Mouse (Mus musculus): ENCODE data around the gene Ciart.
"Not testable (repeated sequence)": the region's sequence is repeated elsewhere in the genome, so short reads cannot be mapped to it uniquely, and the experiment has no call there.

The Ciart gene

GRCm38 (mm10) chr3:95866071-95866470, 16.0 kb downstream of the Ciart start:
- DNase-seq (ENCODE audit: extremely low read depth, insufficient read length, low spot score): no peak

DNA sequence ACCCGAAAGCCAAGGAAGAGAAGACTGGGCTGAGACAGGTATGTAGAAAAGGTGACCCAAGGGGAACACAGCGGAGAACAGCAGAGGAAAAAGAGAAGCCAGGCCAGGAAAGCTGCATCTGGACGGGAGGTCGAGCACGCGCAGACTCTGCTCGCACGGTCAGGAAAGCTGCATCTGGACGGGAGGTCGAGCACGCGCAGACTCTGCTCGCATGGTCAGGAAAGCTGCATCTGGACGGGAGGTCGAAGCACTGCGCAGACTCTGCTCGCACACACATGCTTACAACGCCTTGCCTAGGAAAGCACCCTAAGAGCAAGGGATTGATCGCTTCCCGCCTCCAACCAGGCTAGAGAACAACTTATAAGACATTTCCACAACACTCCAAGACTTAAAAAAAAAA, 16.5 kb downstream of the Ciart start:
- no peak for DNase-seq (ENCODE audit: extremely low read depth, insufficient read length, low spot score)

- no peak for DNase-seq (ENCODE audit: extremely low read depth, insufficient read length, low spot score)
Observed at GRCm38 (mm10) chr3:95865050-95865449, 17.0 kb downstream of the Ciart start.

DNA sequence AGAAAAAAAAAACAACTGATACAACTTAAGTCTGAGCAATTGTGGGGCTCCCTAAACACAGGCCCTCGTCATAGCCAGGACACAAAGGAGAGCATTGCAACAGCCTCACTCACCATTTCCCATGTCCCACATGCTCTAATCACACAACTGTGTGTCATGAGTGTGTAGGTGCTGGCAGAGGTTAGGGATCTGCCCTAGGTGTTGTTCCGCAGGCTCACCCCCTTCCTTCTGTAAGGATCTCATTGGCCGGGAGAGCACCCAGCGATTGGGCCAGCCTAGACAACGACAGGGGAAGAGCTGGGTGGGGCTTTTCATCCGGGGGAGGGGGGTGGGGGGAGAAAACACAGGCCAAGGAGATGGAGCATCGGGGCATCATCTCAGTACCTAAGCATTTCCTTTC, 18.5 kb downstream of the Ciart start:
- DNase-seq (ENCODE audit: extremely low read depth, insufficient read length, low spot score): no peak

DNA sequence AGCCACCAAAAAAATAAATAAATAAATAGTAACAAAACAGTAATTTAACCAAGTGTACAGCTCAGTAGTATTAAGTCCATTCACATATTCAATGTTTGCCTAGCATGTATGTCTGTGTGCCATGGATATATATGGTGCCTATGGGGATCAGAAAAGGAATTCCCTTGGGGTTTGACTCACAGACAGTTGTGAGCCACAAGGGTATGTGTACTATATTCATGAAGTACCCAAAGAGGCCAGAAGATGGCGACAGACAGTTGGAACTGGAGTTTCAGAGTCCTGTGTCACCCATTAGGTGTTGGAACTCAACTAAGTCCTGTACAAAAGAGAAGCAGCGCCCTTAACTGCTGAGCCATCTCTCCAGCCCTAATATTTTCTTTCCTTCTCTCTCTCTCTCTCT, 20.3 kb downstream of the Ciart start:
- DNase-seq (ENCODE audit: extremely low read depth, insufficient read length, low spot score): peak; percentile 55

DNA sequence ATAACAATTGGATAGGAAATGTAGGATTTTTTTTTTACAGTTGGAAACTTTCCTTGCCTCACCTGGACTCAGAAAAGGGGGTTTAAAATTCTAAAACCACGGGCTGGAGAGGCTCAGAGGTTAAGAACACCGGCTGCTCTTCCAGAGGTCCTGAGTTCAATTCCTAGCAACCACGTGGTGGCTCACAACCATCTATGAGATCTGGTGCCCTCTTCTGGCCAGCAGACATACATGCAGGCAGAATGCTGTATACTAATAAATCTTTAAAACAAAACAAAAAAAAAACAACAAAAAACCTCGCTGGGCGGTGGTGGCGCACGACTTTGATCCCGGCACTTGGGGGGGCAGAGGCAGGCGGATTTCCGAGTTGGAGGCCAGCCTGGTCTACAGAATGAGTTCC, 20.8 kb downstream of the Ciart start:
- DNase-seq (ENCODE audit: extremely low read depth, insufficient read length, low spot score): peak; percentile 50

DNA sequence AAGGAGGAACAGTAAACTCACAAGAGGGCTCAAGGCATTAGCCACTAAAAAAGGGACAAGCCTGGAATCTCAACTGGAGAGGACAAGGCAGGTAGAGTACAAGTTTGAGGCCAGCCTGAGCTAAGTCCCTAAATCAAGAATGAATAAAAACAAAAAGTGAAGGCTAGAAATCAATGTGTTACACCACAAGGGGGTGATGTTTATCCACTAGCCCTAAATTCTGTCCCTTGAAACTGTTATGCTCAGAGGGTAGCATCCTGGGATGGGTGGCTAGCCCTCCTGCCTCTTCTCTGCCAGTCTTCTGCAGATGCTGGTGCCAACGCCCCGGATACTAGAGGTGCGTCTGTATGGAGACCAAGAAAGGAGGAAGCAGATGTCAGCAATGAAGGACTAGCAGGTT, 21.7 kb downstream of the Ciart start:
- no peak for DNase-seq (ENCODE audit: extremely low read depth, insufficient read length, low spot score)

DNA sequence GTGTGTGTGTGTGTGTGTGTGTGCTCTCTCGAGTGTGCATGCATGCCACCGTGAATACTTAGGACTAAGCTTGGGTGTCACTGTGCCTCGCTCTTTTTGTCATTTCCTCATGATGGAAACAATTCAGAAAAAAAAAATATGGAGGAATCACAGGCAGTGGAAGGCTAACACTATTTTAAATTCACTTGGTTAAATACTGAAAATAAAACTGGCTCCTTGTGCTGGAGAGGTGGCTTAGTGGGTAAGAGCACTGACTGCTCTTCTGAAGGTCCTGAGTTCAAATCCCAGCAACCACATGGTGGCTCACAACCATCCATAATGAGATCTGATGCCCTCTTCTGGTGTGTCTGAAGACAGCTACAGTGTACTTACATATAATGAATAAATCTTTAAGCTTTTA, 23.8 kb downstream of the Ciart start:
- DNase-seq (ENCODE audit: extremely low read depth, insufficient read length, low spot score): not testable (repeated sequence)

DNA sequence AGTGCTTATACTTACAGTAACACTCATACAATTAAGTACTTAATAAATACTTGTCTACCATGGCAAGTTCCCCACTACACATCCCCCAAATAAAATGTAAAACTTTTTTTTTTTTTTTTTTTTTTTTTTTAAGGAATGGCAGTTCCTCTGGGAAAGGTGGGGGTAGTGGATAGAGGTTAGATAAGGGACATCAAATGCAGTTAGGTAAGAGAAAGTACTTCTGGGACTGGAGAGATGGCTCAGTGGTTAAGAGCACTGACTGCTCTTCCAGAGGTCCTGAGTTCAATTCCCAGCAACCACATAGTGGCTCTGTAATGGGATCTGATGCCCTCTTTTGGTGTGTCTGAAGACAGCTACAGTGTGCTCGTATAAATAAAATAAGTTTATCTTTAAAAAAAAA, 25.0 kb downstream of the Ciart start:
- not testable (repeated sequence) for DNase-seq (ENCODE audit: extremely low read depth, insufficient read length, low spot score)

GRCm38 (mm10) chr3:95856115-95856514, 25.9 kb downstream of the Ciart start:
- no peak for DNase-seq (ENCODE audit: extremely low read depth, insufficient read length, low spot score)

- peak; percentile 95 for DNase-seq (ENCODE audit: extremely low read depth, insufficient read length, low spot score)
Observed at GRCm38 (mm10) chr3:95855502-95856089, 26.5 kb downstream of the Ciart start, which contains the start of gene Prpf3. Gene Prpf3, minus strand, starts transcription at chr3:95855885.

DNA sequence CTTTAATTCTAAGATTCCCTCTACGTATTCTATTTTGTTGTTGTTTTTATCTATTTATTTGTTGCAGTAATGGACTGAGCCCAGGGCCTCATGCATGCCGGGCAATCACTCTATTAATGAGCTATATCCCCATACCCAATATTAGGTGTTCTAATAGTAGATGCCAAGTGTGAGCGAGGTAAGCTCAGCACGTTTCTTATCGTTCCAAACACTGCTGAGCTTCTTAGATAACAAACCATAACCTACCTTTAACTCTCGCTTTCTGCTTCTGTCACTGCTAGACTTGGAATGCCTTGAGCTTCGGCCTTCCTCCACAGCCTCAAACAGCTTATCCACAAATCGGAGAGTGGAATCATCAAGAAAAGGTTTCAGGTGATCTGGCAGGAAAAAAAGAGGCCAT, 30.7 kb downstream of the Ciart start:
- DNase-seq (ENCODE audit: extremely low read depth, insufficient read length, low spot score): no peak

GRCm38 (mm10) chr3:95850611-95851010, 31.4 kb downstream of the Ciart start:
- DNase-seq (ENCODE audit: extremely low read depth, insufficient read length, low spot score): no peak

DNA sequence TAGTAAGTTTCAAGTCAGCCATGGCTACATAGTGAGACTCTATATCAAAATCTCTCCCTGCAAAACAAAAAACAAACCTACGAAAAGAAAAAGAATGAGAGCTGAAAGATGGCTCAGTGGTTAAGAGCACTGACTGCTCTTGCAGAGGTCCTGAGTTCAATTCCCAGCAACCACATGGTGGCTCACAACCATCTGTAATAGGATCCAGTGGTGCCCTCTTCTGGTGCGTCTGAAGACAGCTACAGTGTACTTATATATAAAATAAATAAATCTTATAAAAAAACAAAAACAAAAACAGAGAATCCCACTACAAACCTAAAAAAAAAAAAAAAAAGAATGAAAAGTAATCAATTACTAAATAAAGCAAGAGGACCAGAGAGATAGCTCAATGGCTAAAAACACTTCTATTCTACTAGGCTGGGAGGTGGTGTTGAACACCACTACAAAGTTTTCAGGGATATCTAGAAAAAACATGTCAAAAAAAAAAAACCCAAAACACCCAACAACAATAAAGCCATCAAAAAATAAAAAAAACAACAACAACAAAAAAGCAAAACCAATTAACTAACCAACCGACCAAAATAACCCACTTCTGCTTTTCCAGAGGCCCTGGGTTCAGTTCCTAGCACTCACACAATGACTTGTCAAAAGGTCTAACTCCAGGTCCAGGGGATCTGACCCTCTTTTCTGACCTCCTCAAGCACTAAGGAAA, 39.4 kb downstream of the Ciart start:
- no peak for DNase-seq (ENCODE audit: extremely low read depth, insufficient read length, low spot score)

- no peak for DNase-seq (ENCODE audit: extremely low read depth, insufficient read length, low spot score)
Observed at GRCm38 (mm10) chr3:95839250-95839649, 42.8 kb downstream of the Ciart start.

GRCm38 (mm10) chr3:95829053-95829452, 53.0 kb downstream of the Ciart start:
- no peak for DNase-seq (ENCODE audit: extremely low read depth, insufficient read length, low spot score)
